Mouse (Mus musculus) heart, adult 2 months (tissue): ENCODE measurements at regions not wholly inside any gene's neighbourhood (a gene's known extent, or its start where the extent isn't known, plus 50 kb on each side); places are given as distances from the start of the nearest gene placed in this dataset.

Source experiments
- DNase-seq, 2 experiments: peaks; one replicate each; pipeline ENCODE4 v3.0.0; 2021
- H3K27ac ChIP-seq: fragments of 200-600 bp; 2 replicates; pipeline ENCODE4 v1.8.1; 2022
- H3K27me3 ChIP-seq: fragments of 200-500 bp; 2 replicates; pipeline ENCODE4 v1.6.1; 2012; ENCODE audit warnings: mild to moderate bottlenecking, low read length, inconsistent platforms, mixed read lengths; ENCODE audit not compliant: control insufficient read depth, insufficient read depth
- H3K36me3 ChIP-seq: fragments of 200-500 bp; 2 replicates; pipeline ENCODE4 v1.6.1; 2012; ENCODE audit warnings: low read length, inconsistent platforms; ENCODE audit not compliant: control insufficient read depth, insufficient read depth
- H3K4me1 ChIP-seq: fragments of 200-500 bp; 2 replicates; pipeline ENCODE4 v1.6.1; 2011; ENCODE audit warnings: low read length; ENCODE audit not compliant: control insufficient read depth, insufficient read depth
- H3K4me3 ChIP-seq: fragments of 200-600 bp; 2 replicates; pipeline ENCODE4 v1.8.1; 2022
- H3K79me2 ChIP-seq: fragments of 200-500 bp; replicated peaks from 2 replicates; pipeline ENCODE4 v1.6.1; 2012; ENCODE audit warnings: mild to moderate bottlenecking, inconsistent platforms, low read length, moderate library complexity, mixed read lengths; ENCODE audit not compliant: control insufficient read depth, insufficient read depth
- H3K9ac ChIP-seq: fragments of 200-500 bp; 2 replicates; pipeline ENCODE4 v1.6.1; 2012; ENCODE audit warnings: low read depth, mild to moderate bottlenecking, control low read depth, inconsistent platforms, low read length, mixed read lengths
- CTCF ChIP-seq: fragments of 200-600 bp; IDR thresholded peaks from 2 replicates; pipeline ENCODE4 v1.8.1; 2022; ENCODE audit warnings: antibody characterized with exemption, mild to moderate bottlenecking, moderate library complexity
- EP300 ChIP-seq: fragments of 200-500 bp; IDR thresholded peaks from 2 replicates; pipeline ENCODE4 v1.6.1; 2011; ENCODE audit warnings: low read depth, low read length, control low read depth; ENCODE audit not compliant: insufficient read depth
- POLR2A ChIP-seq: fragments of 200-500 bp; IDR thresholded peaks from 2 replicates; pipeline ENCODE4 v1.6.1; 2011; ENCODE audit warnings: mild to moderate bottlenecking, low read depth, low read length, control low read depth; ENCODE audit not compliant: insufficient read depth
- WGBS: fragments of 180-500 bp; shearing (Covaris S2); methylation state at CpG from one replicate; pipeline ENCODE4 v1.1.7; 2018; 5-methylcytosine and 5-hydroxymethylcytosine counted together
- intact Hi-C: fragments of 180-260 bp; cut with DNase I; formaldehyde crosslinking; loops from one replicate; pipeline ENCODE4 v1.15.1; 2025

DNA sequence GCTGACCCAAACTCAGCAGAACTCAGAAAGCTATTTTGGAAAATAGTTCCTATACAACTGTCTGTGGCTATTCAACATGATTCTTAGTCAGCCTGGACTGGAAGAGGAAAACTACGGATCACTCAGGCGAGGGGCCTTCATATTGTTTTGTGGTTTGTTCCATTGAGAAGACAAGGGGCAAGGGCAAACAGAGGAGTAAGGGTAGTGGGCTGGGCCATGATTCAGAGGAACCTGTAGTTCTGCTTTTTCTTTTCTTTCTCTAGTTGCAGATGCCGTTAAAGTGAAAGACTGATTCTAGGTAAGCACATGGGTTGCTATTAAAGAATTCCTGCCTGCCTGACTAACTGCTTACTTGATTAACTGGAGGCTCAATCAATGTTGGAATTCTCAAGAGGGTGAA is 129.8 kb upstream of the Teddm2 start:
- intact Hi-C loops, result loop anchor here (5.0 kb wide), 2 partner anchors 108 to 152 kb away; no protein-coding TSS in a partner anchor
- Histone ChIP-seq H3K9ac (no peak overlapping the region), H3K27me3 (no peaks in the 10 kb centered on the region), H3K27ac (peak overlapping the region; percentile 47; the same call in 1 of the 2 replicates), H3K4me3 (no peak overlapping the region), H3K36me3 (peaks cover 2% of the 10 kb centered on the region; the same call in 1 of the 2 replicates), H3K79me2 (no peaks in the 10 kb centered on the region), H3K4me1 (peaks cover 6% of the 10 kb centered on the region)
- TF ChIP-seq EP300, result no peak
- TF ChIP-seq CTCF, result no peak
- no peak for TF ChIP-seq POLR2A
- 59% methylated on average over 3 of the region's 3 CpGs for WGBS
- no peak for DNase-seq

DNA sequence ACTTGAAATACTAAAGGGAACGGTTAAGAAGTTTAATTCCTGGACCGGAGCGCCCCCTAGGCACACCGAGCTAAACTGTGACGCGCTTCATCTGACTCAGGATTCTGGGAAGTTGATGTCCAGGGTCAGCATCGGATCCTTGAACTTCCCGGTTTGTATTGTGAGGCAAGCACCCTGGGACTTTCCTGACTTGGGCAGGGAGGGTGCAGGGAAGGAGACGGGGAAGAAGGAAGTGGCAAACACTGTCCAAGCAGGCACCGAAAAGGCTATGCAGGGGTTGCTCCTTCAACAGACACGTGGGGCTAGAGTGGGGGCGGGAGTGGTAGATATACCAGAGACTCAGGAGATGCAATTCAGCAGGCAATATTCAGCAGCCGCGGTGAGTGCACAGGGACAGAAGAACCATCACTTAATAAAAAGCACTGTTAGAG is 132.7 kb upstream of the Teddm2 start:
- 11% methylated on average over 14 of the region's 14 CpGs for WGBS
- Histone ChIP-seq H3K4me3 (no peak overlapping the region), H3K27me3 (no peaks in the 10 kb centered on the region), H3K36me3 (peaks cover 2% of the 10 kb centered on the region; the same call in 1 of the 2 replicates), H3K4me1 (peaks cover 8% of the 10 kb centered on the region), H3K9ac (peak overlapping the region; percentile 22; the same call in 1 of the 2 replicates), H3K79me2 (no peaks in the 10 kb centered on the region), H3K27ac (peak overlapping the region; percentile 82)
- TF ChIP-seq POLR2A (0 out of 2 replicates have a peak, but pooled peaks have one; percentile 12), CTCF (peak; percentile 83), EP300 (peak; percentile 81; the same call in 1 of the 2 replicates)
- intact Hi-C loops, result loop anchor here (1.0 to 5.0 kb wide), 4 partner anchors 86 to 150 kb away; no protein-coding TSS in a partner anchor
- peak; percentile 84 for DNase-seq

DNA sequence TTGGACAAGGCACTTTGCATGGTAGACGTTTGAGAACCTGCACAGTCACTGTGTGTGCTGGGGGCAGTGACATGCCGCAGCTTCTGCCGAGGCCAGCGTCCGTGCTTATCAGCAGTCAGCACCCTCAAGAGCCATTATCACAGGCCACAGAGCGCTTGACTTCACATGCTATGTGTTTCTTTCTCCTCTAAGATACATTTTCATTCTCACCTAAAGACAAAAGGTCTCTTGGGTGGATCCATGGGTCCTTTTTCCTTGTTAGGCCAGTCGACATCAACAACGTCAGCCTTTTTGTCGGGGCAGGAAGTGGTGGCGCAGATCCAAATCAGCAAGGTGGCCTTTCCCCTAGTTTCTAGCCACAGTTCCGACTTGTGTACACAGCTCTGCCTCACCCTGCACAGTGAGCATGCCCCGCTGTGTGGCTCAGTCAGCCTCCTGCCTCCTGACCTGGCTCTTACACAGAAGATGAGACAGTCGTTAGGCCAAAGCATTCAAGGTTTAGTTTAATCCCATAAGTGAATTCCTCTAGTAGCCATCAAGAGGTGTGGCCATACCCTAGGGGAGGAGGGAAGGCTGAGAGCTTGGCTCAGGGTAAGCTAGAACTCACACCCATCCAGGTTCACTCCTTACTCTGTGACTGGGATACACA is 134.1 kb upstream of the Teddm2 start:
- peaks cover 9% of the 10 kb centered on the region for H3K4me1 ChIP-seq
- WGBS, result 16% methylated on average over 13 of the region's 13 CpGs
- intact Hi-C loops, result loop anchor here (2.0 to 5.0 kb wide), 3 partner anchors 112 to 148 kb away; no protein-coding TSS in a partner anchor
- TF ChIP-seq CTCF, result no peak
- TF ChIP-seq EP300, result 0 out of 2 replicates have a peak, but pooled peaks have one; percentile 53
- peak; percentile 47; the same call in 1 of the 2 replicates for TF ChIP-seq POLR2A
- peak overlapping the region; percentile 82 for H3K27ac ChIP-seq
- no peaks in the 10 kb centered on the region for H3K79me2 ChIP-seq
- H3K4me3 ChIP-seq, result no peak overlapping the region
- no peaks in the 10 kb centered on the region for H3K36me3 ChIP-seq
- H3K27me3 ChIP-seq, result no peaks in the 10 kb centered on the region
- DNase-seq, result peak; percentile 73 to 80
- 0 out of 2 replicates have a peak overlapping the region, but pooled peaks have one; percentile 10 for H3K9ac ChIP-seq

DNA sequence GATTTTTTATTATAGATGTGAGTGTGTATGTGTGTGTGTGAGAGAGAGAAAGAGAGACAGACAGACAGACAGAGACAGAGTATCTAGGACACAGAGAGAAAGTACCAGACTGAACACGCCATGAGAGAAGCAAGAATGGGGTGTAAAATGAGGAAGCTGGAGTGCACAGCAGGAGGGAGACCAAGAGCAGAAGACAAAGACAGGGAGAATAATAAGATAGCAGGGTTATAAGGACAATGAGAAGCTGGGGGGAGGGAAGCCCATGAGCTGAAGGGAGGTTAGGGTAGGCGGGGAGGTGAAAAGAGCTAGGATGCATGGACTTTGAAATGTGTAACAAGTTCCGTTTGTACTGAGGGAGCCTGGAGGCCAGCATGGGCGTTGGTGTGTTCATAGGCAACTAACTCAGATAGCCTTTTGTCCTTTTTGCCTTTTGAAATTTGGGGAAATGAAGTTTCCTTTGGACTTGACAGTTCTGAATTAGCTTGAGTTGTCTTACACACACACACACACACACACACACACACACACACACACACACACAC is 136.8 kb upstream of the Teddm2 start:
- Histone ChIP-seq H3K27ac (no peak overlapping the region), H3K79me2 (no peaks in the 10 kb centered on the region), H3K27me3 (no peaks in the 10 kb centered on the region), H3K36me3 (no peaks in the 10 kb centered on the region), H3K9ac (no peak overlapping the region), H3K4me1 (peaks cover 9% of the 10 kb centered on the region), H3K4me3 (no peak overlapping the region)
- DNase-seq, result no peak
- intact Hi-C loops, result no loop called here
- 74% methylated on average over 4 of the region's 4 CpGs for WGBS
- TF ChIP-seq EP300 (no peak), POLR2A (no peak), CTCF (no peak)

DNA sequence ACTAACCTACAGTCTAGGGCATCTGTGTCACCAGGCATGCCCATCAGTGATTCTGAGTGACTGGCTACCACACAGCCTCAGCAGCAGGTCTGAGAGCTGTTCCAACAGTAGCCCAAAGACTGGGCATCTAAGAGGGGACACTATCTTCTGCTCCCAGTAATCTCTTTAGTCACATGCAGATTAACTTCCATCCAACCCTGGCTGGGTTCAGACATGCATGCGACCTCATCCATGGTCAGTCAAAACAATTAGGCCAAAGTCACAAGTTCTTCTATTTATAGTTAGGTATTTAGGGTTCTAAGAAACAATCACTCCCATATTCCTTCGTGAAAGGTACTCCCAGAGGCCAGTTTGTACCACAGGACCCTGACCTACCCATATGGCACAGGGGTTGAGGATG is 138.2 kb upstream of the Teddm2 start:
- WGBS, result 34% methylated on average over 2 of the region's 2 CpGs
- intact Hi-C loops, result no loop called here
- Histone ChIP-seq H3K27me3 (no peaks in the 10 kb centered on the region), H3K79me2 (no peaks in the 10 kb centered on the region), H3K4me3 (no peak overlapping the region), H3K27ac (peak overlapping the region; percentile 64), H3K4me1 (peaks cover 8% of the 10 kb centered on the region), H3K9ac (no peak overlapping the region), H3K36me3 (no peaks in the 10 kb centered on the region)
- DNase-seq, result no peak
- TF ChIP-seq POLR2A (no peak), EP300 (0 out of 2 replicates have a peak, but pooled peaks have one; percentile 41)

DNA sequence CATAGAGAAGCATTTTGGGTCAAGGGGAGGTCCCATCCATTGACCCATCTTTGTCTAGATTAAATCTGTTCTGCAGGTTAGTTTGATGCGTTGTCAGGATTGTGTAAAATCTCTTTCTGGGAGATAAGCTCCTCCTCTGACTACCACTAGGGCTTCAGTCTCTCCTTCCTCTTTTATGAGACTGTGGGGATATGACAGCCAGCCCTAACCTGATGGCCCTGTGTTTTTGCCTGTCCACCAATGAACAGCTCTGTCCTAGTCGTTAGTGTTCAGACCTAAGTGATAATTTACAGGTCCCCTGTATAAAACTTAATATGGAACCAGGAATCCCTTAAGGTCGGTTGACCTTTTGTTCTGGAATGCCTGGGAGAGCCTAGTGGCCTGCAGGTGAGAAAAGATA is 140.9 kb upstream of the Teddm2 start:
- Histone ChIP-seq H3K36me3 (no peaks in the 10 kb centered on the region), H3K9ac (no peak overlapping the region), H3K27ac (no peak overlapping the region), H3K4me1 (peaks cover 1% of the 10 kb centered on the region; the same call in 1 of the 2 replicates), H3K79me2 (no peaks in the 10 kb centered on the region), H3K27me3 (no peaks in the 10 kb centered on the region), H3K4me3 (no peak overlapping the region)
- 83% methylated on average over 3 of the region's 3 CpGs for WGBS
- no peak for DNase-seq
- intact Hi-C loops, result no loop called here
- TF ChIP-seq POLR2A, result no peak
- no peak for TF ChIP-seq CTCF
- TF ChIP-seq EP300, result no peak
